Mouse (Mus musculus) lung, embryonic 16.5 days (tissue): ENCODE results near the gene Vamp5. TPM values are rescaled to one million over a fixed set of nuclear protein-coding genes. Genes with fewer than 3 reads are reported as not detected.
A peak's percentile ranks its signal among the peaks of the same experiment; 100 is the strongest.

Experiments used
- ATAC-seq: fragments of 200-750 bp; cut with Nextera tagmentation; 2 replicates; pipeline ENCODE4 v1.8.0; 2017; ENCODE audit warnings: low read depth, mild to moderate bottlenecking, moderate library complexity
- H3K27ac ChIP-seq: fragments of 300-500 bp; sonication (generic); 2 replicates; pipeline ENCODE4 v1.5.1; 2014; ENCODE audit warnings: mild to moderate bottlenecking, control low read depth, low read length
- H3K27me3 ChIP-seq: fragments of 300-500 bp; sonication (generic); 2 replicates; pipeline ENCODE4 v1.6.1; 2014; ENCODE audit warnings: low read depth, low read length, mixed read lengths; ENCODE audit not compliant: control insufficient read depth, insufficient read depth
- H3K36me3 ChIP-seq: fragments of 300-500 bp; sonication (generic); 2 replicates; pipeline ENCODE4 v1.6.1; 2014; ENCODE audit warnings: low read length; ENCODE audit not compliant: control insufficient read depth, insufficient read depth
- H3K4me1 ChIP-seq: fragments of 300-500 bp; sonication (generic); replicated peaks from 2 replicates; pipeline ENCODE4 v1.6.1; 2014; ENCODE audit warnings: low read length, mixed read lengths; ENCODE audit not compliant: control insufficient read depth, insufficient read depth
- H3K4me2 ChIP-seq: fragments of 300-500 bp; sonication (generic); 2 replicates; pipeline ENCODE4 v1.6.1; 2014; ENCODE audit warnings: low read depth, low read length, control low read depth
- H3K4me3 ChIP-seq: fragments of 300-500 bp; sonication (generic); 2 replicates; pipeline ENCODE4 v1.5.1; 2014; ENCODE audit warnings: mild to moderate bottlenecking, low read length, control low read depth
- H3K9ac ChIP-seq: fragments of 300-500 bp; sonication (generic); 2 replicates; pipeline ENCODE4 v1.6.1; 2014; ENCODE audit warnings: low read length, control low read depth
- H3K9me3 ChIP-seq: fragments of 300-500 bp; sonication (generic); 2 replicates; pipeline ENCODE4 v1.6.1; 2016; ENCODE audit warnings: low read length; ENCODE audit not compliant: control insufficient read depth
- WGBS: fragments of 180-500 bp; shearing (Covaris S2); extraction: QIAGEN DNeasy Blood & Tissue Kit; methylation state at CpG from one replicate; pipeline ENCODE4 v1.1.7; 2014; 5-methylcytosine and 5-hydroxymethylcytosine counted together
- polyA plus RNA-seq: library from polyadenylated mRNA; unstranded; fragments of >200 nt; fragmentation: Nextera tagmentation; extraction: Ambion mirVana; gene quantifications from 2 replicates; pipeline ENCODE4 v1.2.1, GENCODE M21; 2015

Gene Vamp5
- polyA plus RNA-seq, 1 experiment from 2014 or later, result 43.0 TPM

DNA sequence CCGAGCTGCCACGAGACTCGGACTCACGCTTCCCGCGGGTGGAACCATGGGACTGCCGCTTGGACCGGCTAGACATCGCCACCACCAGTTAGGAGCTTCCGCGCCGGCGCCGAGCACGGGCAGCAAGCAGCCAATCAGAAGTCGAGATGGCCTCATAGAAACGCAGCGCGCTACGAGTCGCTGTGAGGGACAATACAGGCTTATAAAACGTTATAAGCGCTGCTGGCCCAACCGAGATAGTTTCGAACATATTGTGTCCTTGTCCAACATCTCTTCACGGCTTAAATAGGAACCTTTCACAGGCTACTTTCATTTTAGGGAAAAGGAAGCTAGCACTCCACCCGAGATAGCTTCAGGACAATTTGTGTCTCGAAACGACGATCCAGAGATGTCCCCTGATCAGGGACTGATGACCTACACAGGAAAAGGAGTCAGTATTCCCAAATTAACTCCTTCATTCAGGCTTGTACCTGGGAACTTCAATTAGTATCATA is 35.1 kb downstream of the Vamp5 start, which contains the start of gene Usp39:
Gene Usp39 (minus strand): TSS at position 111 of the 494 bp plus-strand sequence.
- no peaks in the 10 kb centered on the region for H3K9me3 ChIP-seq
- WGBS, result under 1% methylated on average over 30 of the region's 30 CpGs
- ATAC-seq, result peak; percentile 80
- H3K36me3 ChIP-seq, result peaks cover 6% of the 10 kb centered on the region; the same call in 1 of the 2 replicates
- H3K9ac ChIP-seq, result peak within 1 kb of the TSS; percentile 67
- H3K27me3 ChIP-seq, result no peaks in the 10 kb centered on the region
- H3K4me2 ChIP-seq, result peak within 1 kb of the TSS; percentile 86
- peak within 1 kb of the TSS; percentile 59 for H3K4me3 ChIP-seq
- peak within 1 kb of the TSS; percentile 1; the same call in 1 of the 2 replicates for H3K27ac ChIP-seq
- H3K4me1 ChIP-seq, result peaks cover 26% of the 10 kb centered on the region

DNA sequence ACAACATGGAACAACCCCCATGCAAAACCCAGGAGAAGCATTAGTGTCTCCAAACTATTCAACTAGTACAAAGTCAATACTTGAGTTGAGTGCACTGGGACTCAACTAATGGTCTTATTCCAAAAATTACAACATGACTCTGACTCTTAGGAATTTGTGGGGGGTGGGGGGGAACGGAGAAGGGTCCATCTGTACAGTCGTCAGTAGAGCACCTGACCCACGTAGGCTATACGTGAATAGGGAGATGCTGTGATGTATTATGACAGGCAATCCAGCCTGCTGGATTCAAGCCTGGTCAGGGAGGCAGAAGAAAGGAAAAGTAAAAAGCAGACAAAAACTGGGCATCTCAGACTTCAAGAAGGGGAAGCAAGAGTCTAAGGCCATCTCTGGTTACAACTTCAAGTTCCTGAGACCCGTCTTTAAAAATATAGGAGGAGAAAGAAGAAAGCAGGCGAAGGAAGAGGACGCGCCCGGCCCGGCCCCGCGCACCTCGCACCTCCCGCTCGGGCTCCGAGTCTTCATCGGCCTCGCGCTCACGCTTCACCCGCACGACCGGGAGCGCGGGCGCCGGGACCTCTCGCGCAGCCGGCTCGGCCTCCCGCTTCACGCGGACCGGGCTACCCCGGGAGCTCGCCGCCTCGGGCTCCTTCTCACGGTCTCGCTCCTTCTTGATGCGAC is 35.7 kb downstream of the Vamp5 start:
- Histone ChIP-seq H3K36me3 (peaks cover 2% of the 10 kb centered on the region; the same call in 1 of the 2 replicates), H3K4me3 (peak overlapping the region; percentile 59), H3K9ac (peak overlapping the region; percentile 67), H3K27me3 (no peaks in the 10 kb centered on the region), H3K27ac (peak overlapping the region; percentile 1; the same call in 1 of the 2 replicates), H3K4me2 (peak overlapping the region; percentile 86), H3K9me3 (no peaks in the 10 kb centered on the region), H3K4me1 (peaks cover 26% of the 10 kb centered on the region)
- peak; percentile 30 for ATAC-seq
- WGBS, result under 1% methylated on average over 40 of the region's 42 CpGs

DNA sequence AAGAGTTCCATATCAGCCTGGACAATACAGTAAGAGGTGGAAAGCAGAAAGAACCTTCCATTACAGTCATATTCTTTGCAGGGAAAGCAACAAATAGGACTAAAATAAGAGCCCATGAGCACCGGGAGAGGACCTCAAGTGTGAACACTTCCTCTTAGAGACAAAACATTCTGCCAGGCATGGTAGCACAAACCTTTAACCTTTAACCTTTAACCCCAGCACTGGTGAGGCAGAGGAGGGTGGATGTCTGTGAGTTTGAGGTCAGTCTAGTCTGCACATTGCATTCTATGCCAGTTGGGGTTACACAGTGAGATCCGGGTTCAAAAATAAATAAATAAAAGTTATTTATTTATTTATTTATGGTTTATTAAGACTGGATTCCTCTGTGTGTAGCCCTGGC is 39.8 kb downstream of the Vamp5 start:
- peaks cover 21% of the 10 kb centered on the region for H3K36me3 ChIP-seq
- H3K4me3 ChIP-seq, result no peak overlapping the region
- ATAC-seq, result no peak
- H3K27me3 ChIP-seq, result no peaks in the 10 kb centered on the region
- H3K4me2 ChIP-seq, result no peak overlapping the region
- WGBS, result 49% methylated on average over 2 of the region's 2 CpGs
- peaks cover 9% of the 10 kb centered on the region for H3K4me1 ChIP-seq
- H3K9ac ChIP-seq, result no peak overlapping the region
- no peak overlapping the region for H3K27ac ChIP-seq
- H3K9me3 ChIP-seq, result no peaks in the 10 kb centered on the region

DNA sequence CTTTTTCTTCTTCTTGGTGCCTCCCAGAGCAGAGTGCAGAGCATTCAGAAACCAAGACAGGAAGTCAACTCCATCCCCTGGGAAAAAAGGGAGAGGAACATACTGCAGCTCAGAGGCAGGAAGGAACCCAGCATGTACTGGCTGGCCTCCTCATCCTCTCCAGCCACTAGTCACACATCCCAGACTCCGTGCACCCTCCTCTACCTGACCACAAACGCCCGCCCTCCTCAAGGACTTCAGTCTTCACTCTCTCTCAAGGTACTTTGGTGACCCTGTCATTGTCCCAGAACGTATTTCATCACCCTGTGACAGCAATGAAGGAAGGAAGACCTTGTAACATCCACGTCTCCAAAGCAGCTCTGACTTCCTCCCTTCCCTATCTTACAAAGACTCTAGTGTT is 47.2 kb downstream of the Vamp5 start:
- Histone ChIP-seq H3K9me3 (no peaks in the 10 kb centered on the region), H3K9ac (no peak overlapping the region), H3K4me2 (no peak overlapping the region), H3K36me3 (peaks cover 35% of the 10 kb centered on the region), H3K4me1 (no peaks in the 10 kb centered on the region), H3K4me3 (no peak overlapping the region), H3K27me3 (no peaks in the 10 kb centered on the region), H3K27ac (no peak overlapping the region)
- ATAC-seq, result no peak
- WGBS, result 69% methylated on average over 5 of the region's 5 CpGs

DNA sequence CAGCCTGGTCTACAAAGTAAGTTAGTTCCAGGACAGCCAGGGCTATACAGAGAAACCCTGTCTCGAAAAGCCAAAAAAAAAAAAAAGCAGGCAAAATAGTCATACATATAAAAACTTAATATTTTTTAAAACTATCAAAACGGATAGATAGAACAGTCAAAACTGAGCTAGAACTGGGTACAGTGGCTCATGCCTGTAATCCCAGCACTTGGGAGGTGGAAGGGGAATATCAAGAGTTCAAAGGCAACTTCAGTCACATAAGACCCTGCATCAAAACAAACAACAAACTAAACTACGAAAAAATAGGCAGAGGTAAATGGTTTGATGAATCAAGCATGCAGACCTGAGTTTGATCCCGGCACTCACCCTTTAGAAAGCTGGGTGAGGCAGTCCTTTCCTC is 50.1 kb downstream of the Vamp5 start:
- ATAC-seq, result no peak
- Histone ChIP-seq H3K4me3 (no peak overlapping the region), H3K27me3 (no peaks in the 10 kb centered on the region), H3K4me2 (no peak overlapping the region), H3K36me3 (peaks cover 29% of the 10 kb centered on the region), H3K9ac (no peak overlapping the region), H3K9me3 (no peaks in the 10 kb centered on the region), H3K27ac (no peak overlapping the region), H3K4me1 (no peaks in the 10 kb centered on the region)
- WGBS, result 88% methylated on average over 4 of the region's 4 CpGs

DNA sequence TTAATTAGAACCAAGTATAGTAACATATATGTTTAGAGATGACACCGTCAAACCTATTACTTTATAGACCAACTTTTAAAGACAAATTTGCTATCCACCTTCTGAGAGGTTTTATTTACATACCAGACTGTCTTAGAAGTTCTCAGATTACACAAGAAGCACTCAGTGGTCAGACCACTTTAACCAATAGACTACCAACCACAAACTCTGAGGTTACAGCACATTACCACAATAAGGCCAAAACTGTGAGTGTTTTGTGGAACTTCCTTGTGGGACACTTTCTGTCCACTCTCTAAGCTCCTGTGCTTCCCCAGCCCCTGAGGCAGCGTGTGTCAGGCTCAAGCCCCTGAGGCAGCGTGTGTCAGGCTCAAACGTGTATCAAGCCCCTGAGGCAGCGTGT is 51.2 kb downstream of the Vamp5 start:
- no peak for ATAC-seq
- no peaks in the 10 kb centered on the region for H3K27me3 ChIP-seq
- H3K27ac ChIP-seq, result no peak overlapping the region
- no peaks in the 10 kb centered on the region for H3K4me1 ChIP-seq
- peaks cover 34% of the 10 kb centered on the region for H3K36me3 ChIP-seq
- H3K9me3 ChIP-seq, result no peaks in the 10 kb centered on the region
- WGBS, result 88% methylated on average over 5 of the region's 5 CpGs
- H3K4me2 ChIP-seq, result no peak overlapping the region
- no peak overlapping the region for H3K4me3 ChIP-seq
- H3K9ac ChIP-seq, result no peak overlapping the region

DNA sequence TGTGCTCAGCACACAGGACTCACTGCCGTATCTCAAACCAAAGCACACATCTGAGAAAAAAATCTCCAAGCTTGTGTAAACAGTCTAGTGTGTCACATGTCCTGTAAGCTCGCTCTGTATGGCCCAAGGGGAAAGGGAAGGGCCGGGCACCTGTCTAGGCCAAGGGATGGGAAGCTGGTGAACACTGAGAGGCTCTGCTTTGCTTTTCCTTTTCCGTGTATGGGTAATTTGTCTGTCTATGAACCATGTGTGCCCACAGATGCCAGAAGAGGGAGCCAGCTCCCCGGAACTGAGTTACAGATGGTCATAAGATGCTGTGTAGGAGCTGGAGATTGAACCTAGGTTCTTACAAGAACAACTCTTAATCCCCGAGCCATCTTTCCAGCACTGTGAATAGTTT is 54.0 kb downstream of the Vamp5 start:
- Histone ChIP-seq H3K4me2 (no peak overlapping the region), H3K9ac (no peak overlapping the region), H3K27me3 (no peaks in the 10 kb centered on the region), H3K27ac (no peak overlapping the region), H3K4me3 (no peak overlapping the region), H3K4me1 (no peaks in the 10 kb centered on the region), H3K9me3 (no peaks in the 10 kb centered on the region), H3K36me3 (peaks cover 53% of the 10 kb centered on the region)
- ATAC-seq, result peak; percentile 23; the same call in 1 of the 2 replicates
- WGBS, result 54% methylated on average over 6 of the region's 6 CpGs

DNA sequence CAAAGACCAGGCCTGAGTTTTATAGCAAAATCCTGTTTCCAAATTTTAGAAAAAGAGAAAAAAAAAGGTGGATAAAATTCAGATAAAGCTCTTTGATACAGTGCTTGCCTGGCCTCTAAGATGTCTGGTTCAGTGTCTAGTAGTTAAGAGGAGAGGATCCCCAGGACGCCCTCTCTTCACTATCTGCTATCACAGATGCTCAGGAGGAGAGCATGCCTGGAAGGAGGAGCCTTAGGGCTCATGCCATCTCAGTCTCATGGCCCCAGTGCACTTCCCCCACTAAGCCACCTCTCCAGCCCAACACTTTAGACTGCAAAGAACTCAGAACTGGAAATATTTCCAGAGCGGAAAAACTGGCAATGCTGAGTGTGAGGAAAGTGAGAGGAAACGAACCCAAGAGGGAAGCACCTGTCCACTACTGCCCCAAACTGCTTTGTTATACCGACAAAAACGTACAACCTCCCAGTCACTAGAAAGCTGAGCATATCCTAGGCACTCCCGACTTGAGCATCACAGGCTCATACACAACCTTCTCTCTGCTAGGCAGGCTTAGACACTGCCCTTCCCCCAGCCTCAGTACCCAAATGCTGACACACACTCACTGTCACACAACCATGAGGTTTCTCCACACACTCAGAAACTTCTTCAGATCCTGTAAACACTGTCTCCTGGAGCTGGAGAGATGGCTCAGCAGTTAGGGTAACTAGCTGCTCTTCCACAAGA is 56.3 kb downstream of the Vamp5 start:
- Histone ChIP-seq H3K27me3 (no peaks in the 10 kb centered on the region), H3K9me3 (no peaks in the 10 kb centered on the region), H3K36me3 (peaks cover 58% of the 10 kb centered on the region), H3K4me3 (no peak overlapping the region), H3K9ac (no peak overlapping the region), H3K27ac (no peak overlapping the region), H3K4me2 (no peak overlapping the region), H3K4me1 (no peaks in the 10 kb centered on the region)
- ATAC-seq, result no peak
- WGBS, result 87% methylated on average over 6 of the region's 6 CpGs

DNA sequence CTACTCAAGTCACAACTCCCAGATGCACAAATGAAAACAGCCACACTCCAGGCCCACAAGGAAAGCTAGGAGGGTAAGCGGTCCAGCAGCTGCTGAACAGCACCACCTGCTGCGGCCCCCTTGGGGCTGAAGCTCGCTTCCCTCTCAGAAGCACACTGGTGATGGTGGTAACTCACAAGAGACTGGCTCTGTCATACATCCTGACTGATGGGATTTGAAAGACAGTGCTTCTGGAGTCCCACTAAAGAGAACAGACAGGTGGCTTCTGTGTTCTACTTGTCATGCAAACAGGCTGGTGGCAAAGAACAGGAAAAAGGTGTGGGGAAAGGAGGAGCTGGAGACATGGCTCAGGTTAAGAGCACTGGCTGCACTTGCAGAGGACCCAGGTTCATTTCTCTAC is 57.3 kb downstream of the Vamp5 start:
- peaks cover 54% of the 10 kb centered on the region for H3K36me3 ChIP-seq
- H3K27ac ChIP-seq, result no peak overlapping the region
- ATAC-seq, result no peak
- no peaks in the 10 kb centered on the region for H3K27me3 ChIP-seq
- 90% methylated on average over 3 of the region's 3 CpGs for WGBS
- H3K4me2 ChIP-seq, result no peak overlapping the region
- no peak overlapping the region for H3K4me3 ChIP-seq
- H3K9ac ChIP-seq, result no peak overlapping the region
- no peaks in the 10 kb centered on the region for H3K9me3 ChIP-seq
- no peaks in the 10 kb centered on the region for H3K4me1 ChIP-seq
